Mouse (Mus musculus) hindbrain, embryonic 15.5 days (tissue): ENCODE measurements around the gene Oasl1. TPM values are rescaled to one million over a fixed set of nuclear protein-coding genes. Genes with fewer than 3 reads are reported as not detected.
"Not testable (repeated sequence)": the region's sequence is repeated elsewhere in the genome, so short reads cannot be mapped to it uniquely, and the experiment has no call there.

Source experiments
- ATAC-seq: fragments of 200-750 bp; cut with Nextera tagmentation; 2 replicates; pipeline ENCODE4 v1.8.0; 2017; ENCODE audit warnings: low read depth, moderate number of reproducible peaks, moderate TSS enrichment; ENCODE audit not compliant: low FRiP score
- H3K27ac ChIP-seq: fragments of 300-500 bp; sonication (generic); replicated peaks from 2 replicates; pipeline ENCODE4 v1.5.1; 2015; ENCODE audit warnings: mild to moderate bottlenecking, inconsistent platforms
- H3K27me3 ChIP-seq: fragments of 300-500 bp; sonication (generic); 2 replicates; pipeline ENCODE4 v1.6.1; 2015; ENCODE audit warnings: control low read depth, inconsistent platforms
- H3K36me3 ChIP-seq: fragments of 300-500 bp; sonication (generic); 2 replicates; pipeline ENCODE4 v1.6.1; 2015; ENCODE audit warnings: control low read depth, inconsistent platforms
- H3K4me1 ChIP-seq: fragments of 300-500 bp; sonication (generic); replicated peaks from 2 replicates; pipeline ENCODE4 v1.6.1; 2015; ENCODE audit warnings: control low read depth, inconsistent platforms
- H3K4me2 ChIP-seq: fragments of 300-500 bp; sonication (generic); 2 replicates; pipeline ENCODE4 v1.6.1; 2015; ENCODE audit warnings: moderate library complexity, mild to moderate bottlenecking, inconsistent platforms
- H3K4me3 ChIP-seq: fragments of 300-500 bp; sonication (generic); 2 replicates; pipeline ENCODE4 v1.5.1; 2015; ENCODE audit warnings: mild to moderate bottlenecking, inconsistent platforms
- H3K9ac ChIP-seq: fragments of 300-500 bp; sonication (generic); 2 replicates; pipeline ENCODE4 v1.6.1; 2015; ENCODE audit warnings: inconsistent platforms
- H3K9me3 ChIP-seq: fragments of 300-500 bp; sonication (generic); 2 replicates; pipeline ENCODE4 v1.6.1; 2016; ENCODE audit warnings: control low read depth, inconsistent platforms
- WGBS: fragments of 180-500 bp; shearing (Covaris S2); methylation state at CpG from one replicate; pipeline ENCODE4 v1.1.7; 2015; 5-methylcytosine and 5-hydroxymethylcytosine counted together
- polyA plus RNA-seq: library from polyadenylated mRNA; unstranded; fragments of >200 nt; fragmentation: Nextera tagmentation; extraction: Ambion mirVana; gene quantifications from 2 replicates; pipeline ENCODE4 v1.2.1, GENCODE M21; 2015

The Oasl1 gene
- 0.18 and 0.96 TPM in 2 replicates for polyA plus RNA-seq

DNA sequence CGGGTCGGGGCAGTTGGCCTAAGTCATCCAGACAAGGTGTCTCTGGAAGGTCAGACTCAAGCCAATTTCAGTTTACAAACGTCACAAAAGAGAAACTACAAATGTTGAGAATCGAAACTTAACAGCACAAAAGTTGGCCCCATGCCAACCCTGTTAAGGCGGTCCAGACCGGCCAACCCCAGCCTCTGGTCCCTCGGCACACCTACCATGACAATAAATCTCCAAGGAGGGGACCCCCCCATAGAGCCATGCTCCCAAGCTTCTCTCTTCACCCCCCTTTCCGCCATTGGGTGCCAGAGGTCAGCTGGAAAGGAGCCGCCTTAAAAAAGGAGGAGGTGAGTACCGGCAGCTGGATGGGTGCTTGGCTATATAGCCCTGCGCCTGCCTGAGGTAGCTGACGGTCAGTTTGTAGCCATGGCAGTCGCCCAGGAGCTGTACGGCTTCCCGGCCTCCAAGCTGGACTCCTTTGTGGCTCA, at the start of gene Oasl1:
Gene Oasl1 (plus strand): TSS at position 243 of the 476 bp plus-strand sequence.
- Histone ChIP-seq H3K4me3 (no peak within 1 kb of the TSS; the same call in 1 of the 2 replicates), H3K9ac (no peak within 1 kb of the TSS), H3K4me1 (peaks cover 4% of the 10 kb centered on the region; the same call in 1 of the 2 replicates), H3K27me3 (no peaks in the 10 kb centered on the region), H3K9me3 (no peaks in the 10 kb centered on the region), H3K4me2 (peak within 1 kb of the TSS; percentile 40), H3K36me3 (no peaks in the 10 kb centered on the region), H3K27ac (no peak within 1 kb of the TSS)
- ATAC-seq = no peak
- 46% methylated on average over 15 of the region's 15 CpGs for WGBS

DNA sequence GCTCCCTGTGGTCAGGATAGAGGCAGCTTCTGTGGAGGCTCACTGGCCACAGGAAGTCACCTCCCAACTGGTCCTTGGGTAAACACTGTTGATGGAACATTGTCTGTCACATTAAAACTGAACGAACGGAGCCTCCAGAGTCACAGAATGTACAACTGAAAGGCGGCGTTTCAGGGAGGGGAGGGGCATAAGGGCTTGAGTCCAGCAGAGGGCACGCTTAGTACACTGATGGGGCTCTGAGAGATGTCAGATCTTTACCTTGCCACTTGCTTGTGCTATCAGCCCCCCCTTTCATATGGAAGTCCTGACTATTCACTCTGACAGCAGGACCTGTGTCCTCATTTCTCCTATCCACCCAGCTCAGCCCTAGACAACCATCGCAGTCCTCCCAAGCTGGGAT, 47.2 kb upstream of the Oasl1 start:
- no peak for ATAC-seq
- no peak overlapping the region for H3K9ac ChIP-seq
- H3K4me2 ChIP-seq = no peak overlapping the region
- H3K9me3 ChIP-seq = no peaks in the 10 kb centered on the region
- 46% methylated on average over 6 of the region's 6 CpGs for WGBS
- peaks cover 4% of the 10 kb centered on the region; the same call in 1 of the 2 replicates for H3K4me1 ChIP-seq
- H3K36me3 ChIP-seq = no peaks in the 10 kb centered on the region
- no peak overlapping the region for H3K4me3 ChIP-seq
- no peaks in the 10 kb centered on the region for H3K27me3 ChIP-seq
- H3K27ac ChIP-seq = no peak overlapping the region

- H3K4me1 ChIP-seq = peaks cover 4% of the 10 kb centered on the region; the same call in 1 of the 2 replicates
- no peaks in the 10 kb centered on the region for H3K9me3 ChIP-seq
- no peaks in the 10 kb centered on the region for H3K36me3 ChIP-seq
- no peak overlapping the region for H3K9ac ChIP-seq
- WGBS = 21% methylated on average over 6 of the region's 6 CpGs
- no peaks in the 10 kb centered on the region for H3K27me3 ChIP-seq
- no peak for ATAC-seq
- no peak overlapping the region for H3K4me3 ChIP-seq
- H3K4me2 ChIP-seq = no peak overlapping the region
- H3K27ac ChIP-seq = no peak overlapping the region
These were observed 46.7 kb upstream of the Oasl1 start for GRCm38 (mm10) chr5:114876331-114876730.

DNA sequence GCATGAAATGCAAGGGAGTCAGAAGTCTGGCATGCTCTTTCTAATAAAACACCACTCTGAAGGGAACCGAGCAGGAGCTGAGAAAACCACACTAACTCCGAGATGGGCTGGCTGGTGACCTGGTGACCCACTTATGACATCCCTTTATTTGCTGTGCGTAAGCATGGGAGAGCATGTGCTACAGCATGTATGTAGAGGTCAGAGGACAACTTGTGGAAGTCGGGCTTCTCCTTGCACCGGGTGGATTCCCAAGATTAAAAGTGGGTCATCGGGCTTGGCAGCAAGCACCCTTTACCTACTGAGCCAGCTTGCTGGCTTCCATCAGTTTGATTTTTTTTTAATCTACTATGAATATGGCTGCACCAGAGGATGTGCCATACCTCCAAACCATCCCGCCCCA, 45.6 kb upstream of the Oasl1 start:
- Histone ChIP-seq H3K27me3 (no peaks in the 10 kb centered on the region), H3K4me1 (peaks cover 4% of the 10 kb centered on the region; the same call in 1 of the 2 replicates), H3K9me3 (no peaks in the 10 kb centered on the region), H3K4me3 (no peak overlapping the region), H3K9ac (no peak overlapping the region), H3K27ac (no peak overlapping the region), H3K36me3 (no peaks in the 10 kb centered on the region), H3K4me2 (no peak overlapping the region)
- 71% methylated on average over 7 of the region's 7 CpGs for WGBS
- ATAC-seq = no peak

DNA sequence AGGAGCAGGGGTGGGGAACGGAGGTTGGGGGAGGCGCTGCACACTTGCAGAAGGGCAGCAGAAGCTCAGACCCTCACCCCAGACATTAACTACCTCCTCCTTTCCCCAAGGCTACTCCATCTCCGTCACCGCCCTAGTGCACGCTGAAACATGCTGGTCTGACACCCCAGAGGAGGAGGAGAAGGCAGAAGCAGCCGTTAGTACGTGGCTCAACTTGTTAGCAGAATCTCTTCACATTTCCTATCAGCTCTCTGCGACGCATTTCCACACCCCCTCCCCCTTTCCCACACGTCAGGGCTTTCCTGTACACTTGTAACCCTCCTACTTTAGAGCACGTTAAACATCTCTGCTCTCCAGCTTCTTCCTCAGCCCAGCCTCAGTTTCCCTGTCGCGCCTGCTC, 43.6 kb upstream of the Oasl1 start:
- H3K27me3 ChIP-seq = no peaks in the 10 kb centered on the region
- no peak overlapping the region for H3K4me3 ChIP-seq
- H3K27ac ChIP-seq = no peak overlapping the region
- H3K9ac ChIP-seq = no peak overlapping the region
- WGBS = 71% methylated on average over 12 of the region's 13 CpGs
- H3K4me1 ChIP-seq = peaks cover 4% of the 10 kb centered on the region; the same call in 1 of the 2 replicates
- H3K4me2 ChIP-seq = no peak overlapping the region
- H3K36me3 ChIP-seq = no peaks in the 10 kb centered on the region
- no peaks in the 10 kb centered on the region for H3K9me3 ChIP-seq
- ATAC-seq = no peak

DNA sequence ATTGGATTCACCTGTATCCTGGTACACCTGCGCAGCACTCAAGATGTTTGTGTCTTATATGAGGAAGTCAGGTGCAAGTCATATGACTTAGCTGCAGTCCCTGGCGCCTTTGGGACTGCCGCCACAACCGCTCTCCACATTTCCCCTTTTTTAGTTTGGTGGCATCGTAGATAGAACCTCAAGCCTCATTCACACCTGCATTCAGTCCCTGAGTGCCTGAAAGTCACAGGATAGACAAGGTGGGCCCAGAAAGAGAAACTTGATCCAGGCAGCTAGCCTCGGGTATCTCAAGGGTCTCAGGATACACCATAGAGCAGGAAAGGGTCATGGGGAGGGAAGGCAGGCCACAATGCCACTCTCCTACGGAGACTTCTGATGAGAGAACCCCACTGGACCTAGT, 40.7 kb upstream of the Oasl1 start:
- not testable (repeated sequence) for H3K4me2 ChIP-seq, H3K9me3 ChIP-seq, H3K27ac ChIP-seq, H3K4me3 ChIP-seq, ATAC-seq, H3K4me1 ChIP-seq, H3K9ac ChIP-seq, H3K27me3 ChIP-seq, H3K36me3 ChIP-seq
- WGBS = 87% methylated on average over 6 of the region's 7 CpGs

DNA sequence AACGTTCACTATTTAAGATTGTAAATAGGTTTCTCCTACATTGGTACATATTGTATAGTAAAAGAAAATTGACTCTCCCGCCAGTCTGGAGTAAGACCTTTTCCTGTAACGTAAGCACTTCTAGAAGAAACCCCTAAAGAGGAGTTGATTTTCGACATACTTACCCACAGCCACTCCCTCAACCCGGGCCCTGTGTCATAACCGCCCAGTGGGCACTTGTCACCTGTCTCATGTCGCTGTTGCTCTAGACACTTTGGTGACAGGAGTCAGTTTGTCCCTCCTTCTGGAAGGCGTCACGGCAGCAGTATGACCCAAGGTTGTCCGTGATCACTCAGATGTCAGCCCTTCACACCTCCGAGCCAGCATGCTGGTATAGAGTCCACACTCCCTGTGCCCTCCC, 40.0 kb upstream of the Oasl1 start:
- H3K9me3 ChIP-seq = no peaks in the 10 kb centered on the region
- 98% methylated on average over 11 of the region's 11 CpGs for WGBS
- H3K4me1 ChIP-seq = peaks cover 4% of the 10 kb centered on the region; the same call in 1 of the 2 replicates
- no peaks in the 10 kb centered on the region for H3K27me3 ChIP-seq
- no peaks in the 10 kb centered on the region for H3K36me3 ChIP-seq
- no peak overlapping the region for H3K4me3 ChIP-seq
- ATAC-seq = no peak
- no peak overlapping the region for H3K4me2 ChIP-seq
- H3K9ac ChIP-seq = no peak overlapping the region
- H3K27ac ChIP-seq = no peak overlapping the region

- ATAC-seq = no peak
- no peak overlapping the region for H3K4me3 ChIP-seq
- H3K9ac ChIP-seq = no peak overlapping the region
- H3K36me3 ChIP-seq = no peaks in the 10 kb centered on the region
- no peaks in the 10 kb centered on the region for H3K27me3 ChIP-seq
- WGBS = 80% methylated on average over 6 of the region's 6 CpGs
- H3K4me1 ChIP-seq = no peaks in the 10 kb centered on the region
- no peak overlapping the region for H3K27ac ChIP-seq
- no peak overlapping the region for H3K4me2 ChIP-seq
- H3K9me3 ChIP-seq = no peaks in the 10 kb centered on the region
These were observed 36.2 kb upstream of the Oasl1 start for GRCm38 (mm10) chr5:114886801-114887200.

GRCm38 (mm10) chr5:114888995-114889394, 34.0 kb upstream of the Oasl1 start:
- H3K9ac ChIP-seq = no peak overlapping the region
- ATAC-seq = no peak
- H3K27me3 ChIP-seq = no peaks in the 10 kb centered on the region
- H3K4me2 ChIP-seq = no peak overlapping the region
- no peaks in the 10 kb centered on the region for H3K36me3 ChIP-seq
- no peak overlapping the region for H3K27ac ChIP-seq
- H3K9me3 ChIP-seq = no peaks in the 10 kb centered on the region
- H3K4me3 ChIP-seq = no peak overlapping the region
- WGBS = 86% methylated on average over 2 of the region's 2 CpGs
- no peaks in the 10 kb centered on the region for H3K4me1 ChIP-seq

DNA sequence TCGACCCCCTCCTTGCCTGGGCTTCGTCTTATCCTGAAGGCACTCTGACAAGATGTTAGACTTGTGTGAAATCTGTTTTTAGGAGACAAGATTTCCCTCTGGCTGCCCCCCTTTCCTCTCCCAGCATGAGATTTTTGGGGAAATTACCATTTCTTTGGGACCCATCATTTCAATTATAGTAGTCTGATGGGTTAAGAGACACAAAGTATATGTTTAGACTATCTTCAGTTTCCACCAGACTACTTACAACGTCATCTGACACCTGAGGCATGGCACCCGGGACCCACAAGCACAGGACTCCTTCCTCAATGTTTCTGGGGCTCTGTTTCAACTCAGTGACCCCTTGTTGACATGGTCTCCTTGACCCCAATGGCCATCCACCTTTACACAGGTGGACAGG, 27.5 kb upstream of the Oasl1 start:
- Histone ChIP-seq H3K4me2 (no peak overlapping the region), H3K4me3 (no peak overlapping the region), H3K36me3 (no peaks in the 10 kb centered on the region), H3K27ac (no peak overlapping the region), H3K27me3 (no peaks in the 10 kb centered on the region), H3K9me3 (no peaks in the 10 kb centered on the region), H3K4me1 (no peaks in the 10 kb centered on the region), H3K9ac (no peak overlapping the region)
- WGBS = 96% methylated on average over 4 of the region's 4 CpGs
- no peak for ATAC-seq

DNA sequence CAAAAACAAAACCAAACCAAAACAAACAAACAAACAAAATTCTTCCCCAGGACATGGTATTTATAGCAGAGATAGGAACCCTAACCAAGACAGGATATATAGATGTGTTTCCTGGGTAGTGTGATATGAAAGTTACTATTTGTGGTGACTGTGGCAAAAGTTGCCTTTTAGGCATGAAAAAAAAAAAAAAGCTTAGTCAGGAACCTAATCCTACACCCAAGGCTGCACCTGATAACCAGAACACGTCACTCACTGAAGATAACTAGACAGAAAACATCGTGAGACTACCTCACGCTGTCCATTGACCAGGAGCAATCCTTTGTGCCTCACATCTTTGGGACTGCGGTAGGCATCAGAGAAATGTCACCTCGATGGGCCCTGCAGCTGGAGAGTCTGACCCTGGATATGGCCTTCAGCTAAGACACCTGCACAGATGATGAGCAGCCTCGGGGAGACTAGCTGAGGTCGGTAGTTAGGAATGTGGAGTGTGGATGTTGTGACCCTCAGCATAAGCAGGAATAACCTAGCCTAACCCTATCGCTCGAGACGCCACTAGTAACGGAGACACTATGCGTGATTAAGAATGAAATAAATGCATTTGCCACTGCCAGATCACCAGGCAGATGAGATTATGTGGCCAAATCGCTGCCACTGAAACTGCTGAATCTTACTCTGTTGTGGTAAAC, 26.2 kb upstream of the Oasl1 start, which contains the start of gene Oasl2:
Gene Oasl2 (plus strand): TSS at position 249 of the 686 bp plus-strand sequence.
- Histone ChIP-seq H3K9ac (no peak within 1 kb of the TSS), H3K4me1 (no peaks in the 10 kb centered on the region), H3K27ac (no peak within 1 kb of the TSS), H3K4me2 (peak within 1 kb of the TSS; percentile 20; the same call in 1 of the 2 replicates), H3K27me3 (no peaks in the 10 kb centered on the region), H3K4me3 (no peak within 1 kb of the TSS), H3K36me3 (no peaks in the 10 kb centered on the region), H3K9me3 (no peaks in the 10 kb centered on the region)
- no peak for ATAC-seq
- WGBS = 70% methylated on average over 13 of the region's 13 CpGs

DNA sequence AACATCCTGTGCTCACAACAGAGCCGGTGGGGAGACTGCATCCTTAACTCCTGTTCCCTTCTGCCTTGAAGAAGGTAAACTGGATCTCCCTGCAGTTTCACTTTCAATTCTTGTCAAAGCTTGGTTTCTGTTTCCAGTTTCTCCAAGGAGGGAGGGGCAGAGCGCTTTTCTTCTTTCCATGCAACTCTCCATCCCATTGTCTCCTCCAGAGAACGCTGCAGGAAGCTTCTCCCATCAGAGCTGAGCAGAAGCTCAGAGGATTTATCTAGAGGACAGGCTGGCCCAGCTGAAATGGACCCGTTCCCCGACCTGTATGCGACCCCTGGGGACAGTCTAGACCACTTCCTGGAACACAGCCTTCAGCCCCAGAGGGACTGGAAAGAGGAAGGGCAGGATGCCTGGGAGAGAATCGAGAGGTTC, 25.7 kb upstream of the Oasl1 start:
- no peaks in the 10 kb centered on the region for H3K36me3 ChIP-seq
- peak overlapping the region; percentile 20; the same call in 1 of the 2 replicates for H3K4me2 ChIP-seq
- H3K27ac ChIP-seq = no peak overlapping the region
- H3K27me3 ChIP-seq = no peaks in the 10 kb centered on the region
- ATAC-seq = no peak
- WGBS = 11% methylated on average over 7 of the region's 7 CpGs
- no peak overlapping the region for H3K4me3 ChIP-seq
- H3K9ac ChIP-seq = no peak overlapping the region
- H3K4me1 ChIP-seq = no peaks in the 10 kb centered on the region
- H3K9me3 ChIP-seq = no peaks in the 10 kb centered on the region
